Mouse (Mus musculus) heart, postnatal 0 days (tissue): ENCODE results near the gene Meis2.

Experiments used
- CTCF ChIP-seq: IDR thresholded peaks from 2 replicates; pipeline ENCODE4 v1.5.1; 2016; ENCODE audit warnings: antibody characterized with exemption, control low read depth, low read depth
- EP300 ChIP-seq: IDR thresholded peaks from 2 replicates; pipeline ENCODE4 v1.6.1; 2016; ENCODE audit warnings: antibody characterized with exemption, low read depth

- TF ChIP-seq EP300 (no peak), CTCF (no peak)
These were observed 8.8 kb downstream of the Meis2 start for GRCm38 (mm10) chr2:116056826-116057225.
